Mouse (Mus musculus) brown adipose tissue, adult 24 weeks (tissue): ENCODE data around the gene Myzap. TPM values are rescaled to one million over a fixed set of nuclear protein-coding genes. Genes with fewer than 3 reads are reported as not detected.

Source experiments
- H3K27ac ChIP-seq: fragments of 200-500 bp; replicated peaks from 2 replicates; pipeline ENCODE4 v1.5.1; 2012; ENCODE audit warnings: low read depth, mild to moderate bottlenecking, low read length
- H3K4me1 ChIP-seq: fragments of 200-500 bp; 2 replicates; pipeline ENCODE4 v1.6.1; 2012; ENCODE audit warnings: low read length, mixed read lengths; ENCODE audit not compliant: control insufficient read depth, insufficient read depth, insufficient read length
- H3K4me3 ChIP-seq: fragments of 200-500 bp; 2 replicates; pipeline ENCODE4 v1.5.1; 2012; ENCODE audit warnings: low read depth, mild to moderate bottlenecking, low read length, moderate library complexity; ENCODE audit not compliant: insufficient read depth
- polyA plus RNA-seq: library from polyadenylated mRNA; stranded (reverse); fragments of >200 nt; gene quantifications from 2 replicates; pipeline ENCODE4 v1.2.4, GENCODE M21; 2012; ENCODE audit not compliant: missing spikeins, insufficient read depth, insufficient read length

Myzap gene
- polyA plus RNA-seq, 1 experiment: 2.0 TPM

GRCm38 (mm10) chr9:71616185-71616584 lies 24.0 kb upstream of the Myzap start:
- no peak overlapping the region for H3K4me3 ChIP-seq

GRCm38 (mm10) chr9:71614643-71615042 lies 22.5 kb upstream of the Myzap start:
- Histone ChIP-seq H3K4me3 (no peak overlapping the region), H3K27ac (no peak overlapping the region)

More at GRCm38 (mm10) chr9:71616185-71616584, 24.0 kb upstream of the Myzap start:
- Histone ChIP-seq H3K27ac (no peak overlapping the region), H3K4me1 (0 out of 2 replicates have a peak, but pooled peaks cover 2% of the 10 kb centered on the region)

GRCm38 (mm10) chr9:71612981-71613380 lies 20.8 kb upstream of the Myzap start:
- Histone ChIP-seq H3K4me1 (peaks cover 11% of the 10 kb centered on the region), H3K27ac (no peak overlapping the region), H3K4me3 (no peak overlapping the region)

More at GRCm38 (mm10) chr9:71614643-71615042, 22.5 kb upstream of the Myzap start:
- peaks cover 3% of the 10 kb centered on the region for H3K4me1 ChIP-seq

DNA sequence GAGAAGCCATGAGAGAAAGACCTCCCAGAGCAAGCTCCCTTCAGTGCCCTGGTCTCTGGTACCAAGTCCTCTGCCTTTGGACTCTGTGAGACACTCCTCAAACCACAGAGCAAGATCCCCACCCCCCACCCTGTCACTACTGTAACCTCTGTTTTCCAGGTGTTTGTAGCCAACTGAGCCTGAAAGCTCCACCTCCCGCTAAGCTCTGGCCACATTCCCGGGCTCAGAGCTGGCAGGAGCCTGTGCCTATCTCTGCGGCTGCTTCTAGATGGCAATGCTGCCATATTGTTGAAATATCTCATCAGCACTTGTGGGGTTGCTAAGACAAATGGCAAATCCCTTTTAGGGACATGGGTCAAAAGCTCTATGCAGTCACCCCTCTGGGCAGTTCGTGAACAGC lies 19.7 kb upstream of the Myzap start:
- H3K4me3 ChIP-seq: no peak overlapping the region
- H3K27ac ChIP-seq: no peak overlapping the region
- H3K4me1 ChIP-seq: peaks cover 11% of the 10 kb centered on the region

- peaks cover 15% of the 10 kb centered on the region for H3K4me1 ChIP-seq
- H3K4me3 ChIP-seq: no peak overlapping the region
- H3K27ac ChIP-seq: no peak overlapping the region
Measured at GRCm38 (mm10) chr9:71609010-71609409, 16.9 kb upstream of the Myzap start.

DNA sequence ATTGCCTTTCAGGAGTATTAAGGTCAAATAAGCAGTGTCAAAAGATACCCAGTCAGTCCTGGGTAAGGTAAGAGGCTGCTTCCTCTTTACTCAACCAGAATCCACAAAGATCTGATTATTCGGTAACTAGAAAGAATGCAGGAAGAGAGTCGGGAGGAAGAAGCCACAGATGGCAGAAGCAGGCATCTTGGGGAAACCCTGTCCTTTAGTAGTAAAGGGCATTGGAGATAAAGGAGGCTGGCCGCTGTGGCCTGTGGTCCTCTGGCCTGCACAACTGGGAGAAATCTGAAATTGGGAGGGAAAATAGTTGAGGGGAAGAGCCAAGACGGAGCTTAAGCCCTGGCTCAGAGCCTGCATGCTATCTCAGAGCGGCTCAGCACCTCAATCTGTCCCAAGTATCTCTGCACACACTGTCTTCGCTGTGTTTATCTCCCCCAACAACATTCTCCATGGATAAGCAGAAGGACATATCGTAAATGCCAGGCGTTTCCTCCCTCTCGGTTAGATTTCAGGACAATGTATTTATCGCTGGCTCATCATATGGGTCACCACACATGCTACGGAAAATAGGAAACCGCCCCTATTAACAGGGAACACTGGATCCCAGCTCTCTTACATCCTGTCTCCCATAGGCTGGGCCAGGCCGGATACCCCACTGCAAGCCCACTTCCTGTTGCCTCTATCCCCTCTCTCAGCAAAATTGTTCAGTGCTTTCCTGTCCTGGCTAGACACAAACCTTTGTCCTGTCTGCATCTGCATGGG lies 14.3 kb upstream of the Myzap start:
- Histone ChIP-seq H3K27ac (0 out of 2 replicates have a peak overlapping the region, but pooled peaks have one; percentile 26), H3K4me1 (peaks cover 13% of the 10 kb centered on the region), H3K4me3 (no peak overlapping the region)

GRCm38 (mm10) chr9:71604914-71605635 lies 12.9 kb upstream of the Myzap start:
- Histone ChIP-seq H3K4me1 (peaks cover 13% of the 10 kb centered on the region), H3K27ac (no peak overlapping the region), H3K4me3 (no peak overlapping the region)

DNA sequence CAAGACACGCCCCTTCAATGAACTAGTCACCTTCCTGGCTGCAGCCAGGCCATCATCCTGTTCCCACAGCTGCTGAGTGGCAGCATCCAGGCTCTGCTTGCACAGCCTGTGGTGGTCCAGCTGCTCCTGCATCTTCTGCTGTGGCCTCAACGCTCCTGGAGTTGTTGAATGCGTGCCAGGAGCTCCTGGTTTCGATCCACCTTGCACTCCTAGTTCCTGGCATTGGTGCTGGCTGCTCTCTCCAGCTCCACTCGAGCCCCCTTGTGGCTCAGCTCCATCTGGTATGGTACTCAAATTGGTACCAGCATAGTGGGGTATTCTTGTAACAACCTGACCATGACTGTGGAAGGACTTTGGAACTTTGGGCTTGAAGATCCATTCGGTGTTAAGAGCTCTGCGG lies 7.7 kb upstream of the Myzap start:
- Histone ChIP-seq H3K27ac (no peak overlapping the region), H3K4me1 (peaks cover 12% of the 10 kb centered on the region), H3K4me3 (no peak overlapping the region)

- Histone ChIP-seq H3K4me3 (no peak overlapping the region), H3K27ac (peak overlapping the region; percentile 80), H3K4me1 (peaks cover 15% of the 10 kb centered on the region)
Measured at GRCm38 (mm10) chr9:71596888-71597287, 4.7 kb upstream of the Myzap start.

DNA sequence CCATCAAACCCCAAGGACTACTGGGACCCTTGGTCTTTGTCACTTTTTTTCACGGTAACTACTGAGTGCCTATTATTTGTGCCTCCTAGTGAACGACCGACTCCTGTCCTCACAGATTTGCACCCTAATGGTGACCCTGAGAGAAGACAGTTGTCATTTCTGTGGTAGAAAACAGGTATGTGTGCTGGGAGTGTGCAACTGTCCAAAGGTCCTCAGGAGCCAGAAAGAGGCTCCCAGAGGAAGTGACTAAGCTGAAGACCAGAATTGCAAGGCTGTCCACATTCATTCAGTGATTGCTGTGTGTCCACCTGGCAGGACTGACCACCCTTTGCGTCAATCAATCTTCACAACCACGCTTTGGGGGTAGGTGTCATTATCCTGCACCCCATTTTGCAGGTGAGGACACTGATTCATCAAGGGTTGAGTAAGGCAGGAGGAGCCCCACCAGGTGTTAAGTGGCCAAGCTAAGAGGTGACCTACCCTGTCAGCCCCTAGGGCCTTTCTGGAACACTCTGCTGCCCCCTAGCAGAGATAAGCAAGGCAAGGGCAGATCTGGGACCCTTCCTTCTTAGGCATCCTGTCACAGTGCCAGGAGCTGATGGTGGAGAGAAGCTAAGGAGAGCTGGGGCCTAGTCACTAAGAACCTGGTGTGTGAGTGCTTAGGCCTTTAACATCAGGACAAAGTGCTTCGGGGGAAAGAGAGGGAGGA lies 571 bp upstream of the Myzap start:
- Histone ChIP-seq H3K27ac (peak overlapping the region; percentile 32), H3K4me1 (peaks cover 27% of the 10 kb centered on the region; the same call in 1 of the 2 replicates), H3K4me3 (peak overlapping the region; percentile 49)

- peak overlapping the region; percentile 69 for H3K4me3 ChIP-seq
- no peak overlapping the region for H3K27ac ChIP-seq
- peaks cover 22% of the 10 kb centered on the region; the same call in 1 of the 2 replicates for H3K4me1 ChIP-seq
Measured at GRCm38 (mm10) chr9:71591106-71591505, 1.1 kb downstream of the Myzap start.

DNA sequence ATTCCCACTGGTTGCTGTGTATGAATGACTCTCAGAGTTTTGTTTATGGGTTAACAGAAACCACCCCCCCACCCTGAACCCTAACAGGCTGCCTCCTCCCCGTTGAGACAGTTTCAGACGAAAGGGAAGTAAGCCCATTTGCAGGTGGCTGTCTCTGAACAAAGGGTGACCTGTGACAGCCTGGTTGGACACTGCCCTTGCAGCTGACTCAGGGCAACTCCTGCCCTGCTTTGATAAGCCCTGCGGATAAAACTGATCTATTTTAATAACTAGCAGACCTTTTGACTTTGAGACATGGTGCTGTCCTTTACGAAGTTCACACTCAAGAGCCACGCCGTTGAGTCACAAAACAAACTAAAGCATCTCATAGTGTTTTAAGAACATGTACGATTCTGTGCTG lies 2.4 kb downstream of the Myzap start:
- Histone ChIP-seq H3K4me1 (peaks cover 20% of the 10 kb centered on the region; the same call in 1 of the 2 replicates), H3K27ac (0 out of 2 replicates have a peak overlapping the region, but pooled peaks have one; percentile 5), H3K4me3 (no peak overlapping the region; the same call in 1 of the 2 replicates)

DNA sequence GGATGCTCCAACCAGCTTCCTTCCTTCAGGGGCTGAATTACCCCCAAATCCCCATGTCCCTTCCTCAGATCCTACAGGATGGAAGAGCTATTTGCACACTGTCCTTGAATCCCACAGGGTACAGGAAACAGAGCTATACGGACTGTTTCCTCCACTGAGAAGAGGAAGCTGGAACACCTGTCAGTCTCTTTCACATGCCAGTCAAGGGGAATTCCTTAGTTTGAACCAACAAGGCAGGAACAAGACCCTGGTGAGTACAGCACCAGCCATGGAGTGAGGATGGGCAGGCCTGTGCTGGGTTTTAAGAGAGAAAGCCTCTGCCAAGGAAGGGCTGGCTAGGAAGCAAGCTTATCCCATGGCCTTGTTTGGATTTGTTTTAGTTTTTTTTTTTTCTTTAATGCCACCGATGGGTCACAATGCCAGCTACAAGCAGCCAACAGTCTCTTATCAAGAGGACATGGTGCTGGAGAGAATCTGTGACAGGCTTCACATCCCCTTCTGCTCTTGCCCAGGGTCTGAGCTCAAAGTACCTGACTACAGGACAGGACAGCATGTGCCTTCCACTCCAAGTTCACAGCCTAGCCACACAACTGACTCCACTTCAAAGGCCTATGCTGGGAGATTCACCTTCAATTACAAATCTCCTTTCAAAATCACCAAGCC lies 3.1 kb downstream of the Myzap start:
- peak overlapping the region; percentile 26 for H3K27ac ChIP-seq

GRCm38 (mm10) chr9:71586408-71586807 lies 5.8 kb downstream of the Myzap start:
- Histone ChIP-seq H3K4me1 (peaks cover 27% of the 10 kb centered on the region; the same call in 1 of the 2 replicates), H3K4me3 (no peak overlapping the region), H3K27ac (no peak overlapping the region)

More for the DNA sequence above, 3.1 kb downstream of the Myzap start:
- peaks cover 20% of the 10 kb centered on the region; the same call in 1 of the 2 replicates for H3K4me1 ChIP-seq
- H3K4me3 ChIP-seq: no peak overlapping the region
